Mouse (Mus musculus) cerebral cortex, adult 2 months (tissue): ENCODE results near the gene Nudt3.

Experiments used
- WGBS: fragments of 180-500 bp; shearing (Covaris S2); methylation state at CpG from one replicate; pipeline ENCODE4 v1.1.7; 2018; 5-methylcytosine and 5-hydroxymethylcytosine counted together

Gene Nudt3

DNA sequence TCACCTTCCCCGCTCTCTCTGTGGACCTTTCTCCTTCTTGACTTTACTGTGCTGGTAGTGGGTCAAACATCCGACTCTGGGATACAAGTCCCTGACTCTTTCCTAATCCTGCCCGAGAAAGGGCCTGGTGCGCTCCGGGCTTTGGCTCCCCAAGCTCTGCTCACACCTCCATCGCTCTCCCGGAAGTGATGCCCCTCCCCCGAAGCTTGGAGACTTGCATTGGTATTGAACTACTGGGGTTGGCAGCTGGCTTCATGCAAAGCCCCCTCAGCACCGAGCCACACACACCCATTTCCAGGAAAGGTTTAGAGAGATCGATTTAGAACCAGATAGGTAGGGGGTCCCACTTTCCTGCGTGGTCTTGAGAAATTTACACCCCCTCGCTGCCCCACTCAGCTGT lies 77.3 kb downstream of the Nudt3 start:
- 70% methylated on average over 12 of the region's 12 CpGs for WGBS

DNA sequence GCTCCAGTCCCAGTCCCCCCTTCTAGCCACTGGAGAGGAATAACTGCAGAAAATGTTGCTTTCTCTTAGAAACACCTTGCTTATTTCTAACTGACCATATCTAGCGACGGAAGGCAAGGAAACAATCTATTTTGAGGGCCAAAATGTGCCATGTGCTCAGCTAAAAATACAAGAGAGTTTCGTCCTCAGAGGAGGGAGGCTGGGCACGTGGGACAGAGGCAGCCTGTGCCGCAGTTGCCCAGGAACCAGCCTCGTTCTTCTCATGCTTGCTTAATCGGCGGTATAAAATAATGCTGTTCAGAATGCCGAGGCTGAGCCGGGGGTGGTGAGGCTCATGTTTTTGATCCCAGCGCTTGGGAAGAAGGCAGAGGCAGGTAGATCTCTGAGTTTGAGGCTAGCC lies 78.7 kb downstream of the Nudt3 start:
- WGBS = 45% methylated on average over 11 of the region's 11 CpGs

DNA sequence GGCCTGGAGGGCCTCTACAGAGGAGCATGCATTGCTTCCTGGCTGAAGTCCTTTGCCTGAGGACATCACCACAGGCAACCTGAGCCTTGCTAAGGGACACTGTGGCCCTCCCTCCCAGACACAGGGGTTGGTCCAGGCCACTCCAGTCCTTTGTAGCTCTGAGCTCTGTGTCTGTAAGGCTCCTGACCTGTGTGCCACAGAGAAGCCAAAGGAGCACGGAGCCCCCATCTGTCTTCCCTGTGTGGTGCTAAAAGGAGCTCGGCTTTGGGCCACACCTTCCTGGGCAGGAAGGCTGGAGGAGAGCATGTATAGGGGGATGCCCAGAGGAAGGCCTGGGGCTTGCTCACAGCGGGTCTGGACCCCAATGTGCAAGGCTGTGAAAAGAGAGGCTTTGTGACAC lies 81.3 kb downstream of the Nudt3 start:
- WGBS = 87% methylated on average over 3 of the region's 3 CpGs

DNA sequence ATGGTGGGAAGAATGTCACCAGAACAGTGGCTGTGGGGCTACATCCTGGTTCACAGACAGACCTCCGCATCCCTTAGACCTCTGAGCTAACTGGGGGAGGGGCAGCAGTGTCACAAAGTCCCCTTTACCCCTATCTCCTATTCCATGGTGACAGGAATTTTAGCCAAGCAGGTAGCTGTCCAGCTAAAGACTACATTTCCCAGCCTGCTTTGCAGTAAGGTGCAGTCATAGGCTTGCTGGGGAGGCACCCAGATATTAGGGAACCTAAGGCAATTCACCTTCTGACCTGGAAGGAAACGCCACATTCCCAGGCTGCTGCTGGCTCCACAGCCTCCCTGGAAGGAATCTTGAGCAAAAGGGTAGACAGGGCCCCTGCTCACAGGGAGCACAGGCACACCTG lies 82.0 kb downstream of the Nudt3 start:
- 87% methylated on average over 2 of the region's 2 CpGs for WGBS

DNA sequence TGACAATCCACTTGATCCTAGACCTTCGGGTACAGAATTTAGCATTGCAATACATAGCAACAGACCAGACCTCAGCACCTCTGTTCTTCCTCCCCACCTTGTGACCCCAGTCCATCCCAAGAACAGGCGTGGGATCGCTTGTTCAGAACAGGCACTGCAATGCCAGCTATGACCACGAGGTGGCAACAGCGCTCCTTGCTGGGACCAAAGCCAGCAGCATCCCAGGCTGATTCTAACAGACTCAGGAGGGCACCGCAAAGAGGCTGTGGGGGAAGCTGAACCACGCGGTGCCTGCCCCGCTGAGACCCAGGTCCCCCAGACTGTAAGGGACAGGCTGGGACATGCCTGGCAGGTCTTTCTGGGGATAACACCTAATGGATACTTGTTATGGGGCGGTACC lies 88.6 kb downstream of the Nudt3 start:
- 4% methylated on average over 10 of the region's 10 CpGs for WGBS

DNA sequence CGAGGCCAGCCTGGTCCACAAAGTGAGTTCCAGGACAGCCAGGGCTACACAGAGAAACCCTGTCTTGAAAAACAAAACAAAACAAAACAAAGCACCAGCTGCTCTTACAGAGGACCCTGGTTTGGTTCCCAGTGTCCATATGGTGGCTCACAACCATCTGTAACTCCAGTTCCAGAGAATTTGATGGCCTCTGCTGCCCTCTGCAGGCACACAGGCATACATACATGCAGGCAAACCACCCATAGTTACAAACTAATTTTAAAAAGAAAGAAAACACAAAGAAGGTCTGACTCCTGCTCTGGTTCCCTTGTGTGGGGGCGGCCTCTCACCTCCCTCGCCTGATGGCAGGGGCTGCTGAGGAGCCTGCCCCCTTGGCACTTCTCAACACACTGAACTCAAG lies 89.9 kb downstream of the Nudt3 start:
- WGBS = 81% methylated on average over 3 of the region's 3 CpGs

DNA sequence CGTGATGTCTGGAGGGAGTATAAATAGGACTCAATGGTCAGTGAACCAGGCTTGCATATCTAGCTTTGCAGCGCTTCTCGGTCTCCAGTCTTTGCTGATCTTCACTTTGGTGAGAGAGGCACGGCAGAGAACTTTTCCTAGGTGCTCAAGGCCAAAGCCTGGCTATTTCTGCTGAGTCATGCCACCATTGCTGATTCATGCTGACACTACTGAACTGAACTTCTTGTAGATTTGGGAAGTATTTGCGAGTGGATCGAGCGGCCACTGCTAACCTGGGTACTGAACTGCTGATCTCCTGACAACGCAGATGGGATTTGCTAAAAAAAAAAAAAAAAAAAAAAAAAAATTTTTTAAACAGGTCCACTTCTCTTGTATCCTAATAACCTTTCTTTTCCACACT lies 91.2 kb downstream of the Nudt3 start:
- WGBS = 93% methylated on average over 8 of the region's 8 CpGs
